Mouse (Mus musculus) right cerebral cortex, adult 2 months (tissue): ENCODE measurements around the gene Fam129b.
A peak's percentile ranks its signal among the peaks of the same experiment; 100 is the strongest.

ENCODE experiments used
- DNase-seq, 2 experiments: peaks; one replicate each; pipeline ENCODE4 v3.0.0; 2021 to 2022; ENCODE audit warnings: low spot score in 2 of 2

Gene Fam129b

GRCm38 (mm10) chr2:32923551-32924250 is 47.8 kb downstream of the Fam129b start:
- no peak for DNase-seq

GRCm38 (mm10) chr2:32924306-32924844 is 48.5 kb downstream of the Fam129b start:
- no peak for DNase-seq

- no peak for DNase-seq
These were observed 50.6 kb downstream of the Fam129b start for GRCm38 (mm10) chr2:32926330-32927075.

- no peak for DNase-seq
These were observed 51.8 kb downstream of the Fam129b start for GRCm38 (mm10) chr2:32927624-32928234.

GRCm38 (mm10) chr2:32928235-32928946 is 52.5 kb downstream of the Fam129b start:
- peak; percentile 77 to 82 for DNase-seq

GRCm38 (mm10) chr2:32928947-32929829 is 53.3 kb downstream of the Fam129b start:
- DNase-seq = no peak

- no peak for DNase-seq
These were observed 55.8 kb downstream of the Fam129b start for GRCm38 (mm10) chr2:32931730-32932129.

GRCm38 (mm10) chr2:32938741-32939140 is 62.8 kb downstream of the Fam129b start:
- no peak for DNase-seq

GRCm38 (mm10) chr2:32939418-32939817 is 63.5 kb downstream of the Fam129b start:
- DNase-seq = peak in 1 of 2 experiments; percentile 58

GRCm38 (mm10) chr2:32940483-32940882 is 64.6 kb downstream of the Fam129b start:
- DNase-seq = no peak

- DNase-seq = no peak
These were observed 71.5 kb downstream of the Fam129b start for GRCm38 (mm10) chr2:32947454-32947853.

- no peak for DNase-seq
These were observed 78.7 kb downstream of the Fam129b start for GRCm38 (mm10) chr2:32954581-32954980.

- DNase-seq = peak; percentile 64 to 66
These were observed 81.4 kb downstream of the Fam129b start for GRCm38 (mm10) chr2:32957344-32957743.

GRCm38 (mm10) chr2:32960273-32960672 is 84.4 kb downstream of the Fam129b start:
- DNase-seq = no peak

GRCm38 (mm10) chr2:32961192-32961995 is 85.5 kb downstream of the Fam129b start, which contains the start of the genes Rpl12 and Lrsam1:
Gene Rpl12, plus strand, starts transcription at chr2:32961559.
Gene Lrsam1, minus strand, starts transcription at chr2:32961614.
- peak; percentile 94 for DNase-seq

- DNase-seq = peak in 1 of 2 experiments; percentile 52
These were observed 86.4 kb downstream of the Fam129b start for GRCm38 (mm10) chr2:32962062-32962874.

- peak in 1 of 2 experiments; percentile 16 for DNase-seq
These were observed 86.9 kb downstream of the Fam129b start for GRCm38 (mm10) chr2:32962875-32963220.

- no peak for DNase-seq
These were observed 87.6 kb downstream of the Fam129b start for GRCm38 (mm10) chr2:32963544-32963943.

GRCm38 (mm10) chr2:32963981-32964380 is 88.1 kb downstream of the Fam129b start:
- no peak for DNase-seq
